Mouse (Mus musculus) sigmoid colon, adult 10 weeks (tissue): ENCODE results near the gene Ttc38. TPM values are rescaled to one million over a fixed set of nuclear protein-coding genes. Genes with fewer than 3 reads are reported as not detected.

ENCODE experiments used
- polyA plus RNA-seq: library from polyadenylated mRNA; stranded (reverse); fragments of 350-450 nt; fragmentation: Illumina TruSeq; extraction: RNeasy Lipid Tissue Mini Kit (QIAGEN cat#74804); gene quantifications from one replicate; pipeline ENCODE4 v1.2.3, GENCODE M21; 2014; ENCODE audit warnings: low read depth, low replicate concordance

Gene Ttc38
- 16.7 TPM for polyA plus RNA-seq

GRCm38 (mm10) chr15:85831954-85832590 is at the start of gene Ttc38:
Gene Ttc38, plus strand, starts transcription at chr15:85832306.

GRCm38 (mm10) chr15:85811535-85812277 is 20.4 kb upstream of the Ttc38 start, which contains the start of gene Cdpf1:
Gene Cdpf1, minus strand, starts transcription at chr15:85811697.

GRCm38 (mm10) chr15:85821203-85822010 is 10.7 kb upstream of the Ttc38 start, which contains the start of gene Pkdrej:
Gene Pkdrej, minus strand, starts transcription at chr15:85821734.

GRCm38 (mm10) chr15:85859490-85860031 is 27.5 kb downstream of the Ttc38 start, which contains the start of gene Gtse1:
Gene Gtse1, plus strand, starts transcription at chr15:85859745.

GRCm38 (mm10) chr15:85878848-85879497 is 46.9 kb downstream of the Ttc38 start, which contains the start of gene Trmu:
Gene Trmu, plus strand, starts transcription at chr15:85879312.

Other genes starting within 250 kb of the Ttc38 start
- not detected for gene Wnt7b, start 249.8 kb upstream of the Ttc38 start, polyA plus RNA-seq
- 3.3 TPM for gene Ppara, start 97.3 kb upstream of the Ttc38 start, polyA plus RNA-seq
- gene Cdpf1, start 20.6 kb upstream of the Ttc38 start, polyA plus RNA-seq, result 4.0 TPM
- gene Pkdrej, start 10.6 kb upstream of the Ttc38 start, polyA plus RNA-seq, result 0.63 TPM
- not detected for gene Gtse1, start 27.4 kb downstream of the Ttc38 start, polyA plus RNA-seq
- gene Trmu, start 47.0 kb downstream of the Ttc38 start, polyA plus RNA-seq, result 11.0 TPM
- 1.8 TPM for gene Celsr1, start 201.5 kb downstream of the Ttc38 start, polyA plus RNA-seq
- 4.2 TPM for gene Gramd4, start 225.4 kb downstream of the Ttc38 start, polyA plus RNA-seq